Mouse (Mus musculus): Measurements from ENCODE around the gene Dnajc3.

The Dnajc3 gene

DNA sequence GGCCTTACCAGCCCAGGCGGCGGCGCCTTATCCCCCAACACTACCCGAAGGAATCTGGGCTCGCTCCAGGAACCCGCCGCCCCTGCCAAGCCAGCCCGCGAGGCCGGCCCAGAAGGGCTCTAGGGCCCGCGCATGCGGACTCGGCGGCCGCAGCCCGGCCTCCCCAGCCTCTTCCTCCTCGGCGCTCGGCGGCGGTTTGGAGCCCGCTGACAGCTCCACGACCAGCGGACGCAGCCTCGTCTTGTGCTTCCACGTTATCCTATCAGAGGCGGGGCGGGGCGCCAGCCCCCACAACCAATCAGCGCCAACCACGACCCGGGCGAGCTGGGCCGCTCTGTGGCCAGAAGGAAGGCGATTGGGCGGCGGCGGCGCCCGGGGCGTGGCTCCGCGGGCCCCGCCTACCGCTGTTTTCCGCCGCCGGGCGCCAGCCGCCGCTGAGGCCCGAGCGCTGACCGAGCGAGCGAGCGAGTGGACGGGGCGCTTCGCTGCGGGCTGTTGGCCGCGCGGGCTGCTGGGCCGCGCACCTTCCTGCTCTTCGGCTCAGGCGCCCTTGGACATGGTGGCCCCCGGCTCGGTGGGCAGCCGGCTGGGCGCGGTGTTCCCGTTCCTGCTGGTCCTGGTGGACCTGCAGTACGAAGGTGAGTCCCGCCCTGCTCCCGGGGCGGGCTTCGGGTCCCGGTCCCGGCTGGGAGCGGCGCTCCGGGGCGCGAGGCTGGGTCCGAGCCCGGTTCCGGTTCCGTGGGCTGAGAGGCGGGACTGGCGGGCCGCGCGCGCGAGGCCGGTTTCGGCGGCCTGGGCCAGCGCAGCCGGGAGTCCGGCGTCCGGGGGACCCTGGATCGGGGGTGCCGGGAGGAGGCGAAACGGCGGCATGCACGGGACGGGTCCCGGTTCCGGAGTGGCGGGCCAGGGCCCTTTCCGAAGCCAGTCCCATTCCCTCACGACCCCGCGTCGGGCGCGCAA is at the start of gene Dnajc3:
Gene Dnajc3, plus strand, starts transcription at position 444 of the 960 bp plus-strand sequence.
- DNase-seq: peak; percentile 99

DNA sequence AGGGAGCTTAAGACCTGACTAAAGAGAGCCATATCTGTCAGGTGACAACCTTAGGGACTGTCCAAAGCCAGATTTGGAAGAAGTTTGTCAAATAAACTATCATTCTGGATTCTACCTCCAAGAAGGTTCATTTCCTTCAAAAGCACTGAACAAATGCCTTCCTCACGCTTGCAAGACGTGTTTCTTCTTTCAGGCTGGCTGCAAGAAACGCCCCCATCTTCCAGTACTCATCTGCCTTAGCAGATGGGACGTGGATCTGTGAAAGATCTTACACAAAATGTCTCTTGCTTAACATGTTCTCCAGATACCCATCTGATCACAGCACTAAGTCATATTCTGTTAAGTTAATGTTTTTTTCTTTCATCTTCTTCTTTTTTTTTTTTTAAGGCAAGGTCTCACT is 47.7 kb upstream of the Dnajc3 start:
- DNase-seq: no peak

DNA sequence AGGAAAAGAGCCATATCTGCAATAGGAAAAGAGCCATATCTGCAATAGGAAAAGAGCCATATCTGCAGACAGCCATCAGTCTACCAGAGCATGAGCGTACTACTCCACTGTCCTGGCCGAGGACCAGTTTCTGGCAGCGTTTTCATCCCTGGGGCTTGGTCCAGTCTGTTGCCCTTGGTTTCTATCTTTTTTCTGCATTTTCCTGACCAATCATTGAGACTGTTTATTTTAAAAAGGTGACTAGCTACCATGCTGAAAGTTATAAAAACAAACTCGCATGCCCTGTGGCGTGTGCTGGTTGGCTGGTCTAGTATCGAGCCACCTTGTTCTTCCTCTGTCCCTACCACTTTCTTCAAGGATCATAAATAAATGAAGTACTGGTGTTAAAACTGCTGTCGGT is 42.5 kb upstream of the Dnajc3 start:
- no peak for DNase-seq

DNA sequence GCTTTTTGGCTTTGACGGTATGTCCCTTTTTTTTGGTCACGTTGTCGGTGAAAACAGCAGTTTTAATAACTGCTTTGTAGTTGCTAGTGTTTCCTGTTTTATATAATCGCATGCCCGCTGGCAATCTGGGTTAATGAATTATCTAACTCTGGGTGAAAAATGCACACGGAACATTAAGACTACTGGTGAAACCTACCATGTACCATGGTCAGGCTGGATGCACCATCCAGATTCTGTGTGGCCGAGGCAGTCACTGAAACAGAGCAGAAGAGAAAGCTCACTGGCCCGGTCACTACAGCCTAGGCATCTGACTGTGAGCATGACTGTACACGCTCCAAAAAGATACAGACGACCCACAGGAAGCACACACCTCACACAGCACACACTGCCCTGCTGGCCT is 42.1 kb upstream of the Dnajc3 start:
- DNase-seq: no peak

DNA sequence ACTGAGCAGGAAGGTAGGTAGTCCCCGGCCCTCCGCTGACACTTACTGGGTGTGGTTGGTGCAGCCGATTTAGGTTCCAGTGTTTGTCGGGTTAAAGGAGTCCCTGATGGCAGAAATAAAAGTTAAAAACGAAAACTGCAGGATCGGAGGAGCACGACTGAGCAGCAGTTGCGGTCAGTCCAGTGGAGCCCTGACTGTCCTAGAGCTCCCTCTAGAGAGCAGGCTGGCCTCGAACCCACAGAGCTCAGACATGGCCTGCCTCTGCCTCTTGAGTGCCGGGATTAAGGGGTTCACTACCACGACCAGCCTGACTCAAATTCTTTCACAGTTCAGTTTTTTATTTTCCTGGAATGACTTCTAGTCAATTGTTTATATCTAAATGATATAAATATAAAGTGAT is 37.8 kb upstream of the Dnajc3 start:
- DNase-seq: peak; percentile 32

DNA sequence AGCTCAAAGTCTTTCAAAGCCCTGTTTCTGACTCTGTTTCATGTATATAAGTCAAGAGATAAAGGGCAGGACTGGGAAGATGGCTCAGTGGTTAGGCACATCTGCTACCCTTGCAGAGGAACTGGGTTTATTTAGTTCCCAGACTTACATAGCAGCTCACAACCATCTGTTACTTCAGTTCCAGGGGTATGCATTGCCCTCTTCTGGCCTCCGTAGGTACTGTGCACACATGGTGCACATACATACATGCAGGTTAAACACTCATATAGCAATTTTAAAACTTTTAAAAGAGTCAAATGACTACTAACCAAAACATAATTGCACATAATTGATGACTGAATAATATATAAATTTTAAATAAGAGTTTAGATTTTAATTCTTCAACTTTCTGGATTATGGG is 36.9 kb upstream of the Dnajc3 start:
- no peak for DNase-seq

DNA sequence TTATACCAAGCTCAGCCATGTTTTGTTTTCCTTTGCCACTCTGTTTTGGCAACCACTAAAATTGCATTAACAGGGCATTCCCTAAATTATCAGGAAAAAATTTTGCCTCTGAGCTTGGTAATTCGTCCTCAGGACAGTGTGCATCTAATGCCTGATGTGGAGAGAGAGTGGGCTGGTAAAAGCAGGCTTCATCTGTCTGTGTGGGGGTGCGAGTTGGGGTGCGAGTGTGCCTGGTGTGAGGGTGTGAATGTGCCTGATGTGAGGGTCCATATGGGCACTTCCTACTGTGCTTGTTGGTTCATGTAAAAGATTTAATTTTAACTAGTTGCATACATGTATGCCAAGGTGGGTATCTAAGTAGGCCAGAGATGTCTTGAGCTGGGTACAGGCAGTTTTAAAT is 34.4 kb upstream of the Dnajc3 start:
- no peak for DNase-seq

DNA sequence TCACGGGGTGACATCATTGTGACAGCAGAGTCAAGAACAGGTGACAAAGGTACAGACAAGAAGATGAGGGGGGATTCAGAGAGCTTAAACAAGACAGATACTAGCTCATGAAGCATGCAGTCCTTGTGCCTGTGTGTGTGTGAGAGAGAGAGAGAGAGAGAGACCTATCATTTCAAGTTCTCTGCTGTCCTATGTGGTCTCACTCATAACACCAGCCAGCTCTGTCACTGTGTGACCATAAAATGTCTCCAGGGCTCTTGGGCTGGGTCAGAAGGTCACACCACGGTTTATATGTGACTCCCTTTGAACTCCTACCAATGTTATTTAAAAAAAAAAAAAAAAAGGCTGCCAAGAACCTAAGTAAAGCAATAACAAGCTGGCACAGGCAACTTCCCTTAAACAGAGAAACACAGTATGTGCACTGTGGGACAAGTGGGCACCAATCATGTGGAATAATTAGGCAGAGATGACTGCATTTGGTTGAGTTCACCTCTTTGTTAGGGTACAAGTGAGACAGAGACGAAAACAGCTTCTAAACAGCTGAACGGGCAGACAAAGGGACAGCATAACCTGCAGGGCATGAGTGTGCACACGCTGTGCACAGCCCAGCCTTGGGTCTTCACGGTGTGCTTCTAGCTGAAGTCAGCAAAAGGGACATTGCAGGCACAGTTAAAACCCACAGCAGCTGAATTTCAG is 33.8 kb upstream of the Dnajc3 start:
- no peak for DNase-seq

DNA sequence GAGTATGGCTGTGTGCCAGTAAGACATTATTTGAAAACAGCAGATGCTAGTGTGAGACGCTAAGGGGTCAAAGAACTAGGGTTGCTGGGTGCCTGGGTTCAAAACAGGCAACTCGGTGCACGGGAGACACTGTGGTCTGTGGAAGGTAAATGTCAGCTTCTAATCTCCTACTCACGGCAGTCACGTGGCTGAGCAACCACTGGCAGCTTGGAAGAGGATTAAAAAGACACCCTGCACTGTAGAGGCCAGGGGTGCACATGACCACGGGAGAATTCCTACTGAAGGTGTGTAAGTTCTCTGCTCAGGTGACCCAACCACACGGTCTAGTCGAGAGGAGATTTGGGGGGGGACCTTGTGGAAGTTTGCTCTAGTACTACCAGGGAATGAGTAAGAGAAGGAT is 30.2 kb upstream of the Dnajc3 start:
- no peak for DNase-seq

DNA sequence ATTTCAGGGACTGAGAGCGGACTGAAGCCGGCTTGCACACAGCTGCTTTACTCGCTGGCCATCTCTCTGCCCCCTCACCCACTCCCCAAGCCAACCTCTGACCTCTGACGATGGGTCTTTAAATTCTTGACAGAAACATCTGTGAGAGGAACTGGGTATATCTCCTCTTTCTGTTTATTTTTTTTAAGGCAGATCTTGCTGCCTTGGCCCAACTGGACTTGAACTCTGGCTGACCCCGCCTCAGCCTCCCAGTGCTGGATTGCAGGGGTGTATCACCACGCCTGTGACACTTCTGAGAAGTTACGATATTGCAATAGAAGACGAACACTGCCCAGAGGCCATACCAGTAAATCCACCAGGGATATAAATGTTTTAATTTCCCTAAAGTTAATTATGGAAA is 27.9 kb upstream of the Dnajc3 start:
- no peak for DNase-seq

DNA sequence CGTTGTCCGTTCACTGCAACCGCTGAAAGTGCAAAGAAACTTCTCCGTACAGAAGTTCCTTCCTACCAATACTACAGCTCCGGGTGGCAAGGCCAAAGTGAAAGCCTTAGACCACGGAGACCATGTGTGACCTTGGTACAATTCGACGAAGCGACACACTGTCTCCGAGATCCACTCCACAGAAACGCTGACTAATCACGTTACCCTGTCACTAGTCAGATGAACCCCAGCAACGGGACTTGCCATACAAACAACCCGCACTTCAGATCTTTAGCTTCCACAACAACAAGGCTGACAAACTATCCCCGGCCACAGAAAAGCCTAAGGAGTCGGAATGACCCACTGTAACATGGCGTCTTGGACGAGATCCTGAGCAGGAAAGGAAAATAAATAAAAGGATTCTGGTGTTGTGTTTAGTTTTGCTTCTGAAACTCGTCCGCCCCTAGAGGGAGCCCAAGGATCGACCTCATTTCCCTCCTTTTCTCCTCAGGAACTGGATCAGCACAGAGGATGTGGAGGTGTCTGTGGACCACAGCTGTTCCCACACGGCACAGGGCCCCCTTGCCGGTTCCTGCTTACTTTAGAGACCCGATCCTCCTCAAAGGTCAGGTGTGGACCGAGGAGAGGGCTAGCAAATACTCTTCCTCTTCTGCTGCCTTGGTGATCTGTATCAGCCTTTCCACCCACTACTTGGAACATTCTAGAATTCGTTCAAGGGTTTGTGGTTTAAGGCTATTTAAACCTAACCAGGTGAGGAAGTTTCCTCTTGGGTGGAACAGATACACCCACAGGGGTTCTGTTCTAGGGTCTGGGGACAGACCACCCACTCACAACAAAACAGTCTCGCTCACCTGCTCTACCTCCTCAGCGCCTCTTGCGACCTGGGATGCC is 27.2 kb upstream of the Dnajc3 start:
- DNase-seq: peak; percentile 73

DNA sequence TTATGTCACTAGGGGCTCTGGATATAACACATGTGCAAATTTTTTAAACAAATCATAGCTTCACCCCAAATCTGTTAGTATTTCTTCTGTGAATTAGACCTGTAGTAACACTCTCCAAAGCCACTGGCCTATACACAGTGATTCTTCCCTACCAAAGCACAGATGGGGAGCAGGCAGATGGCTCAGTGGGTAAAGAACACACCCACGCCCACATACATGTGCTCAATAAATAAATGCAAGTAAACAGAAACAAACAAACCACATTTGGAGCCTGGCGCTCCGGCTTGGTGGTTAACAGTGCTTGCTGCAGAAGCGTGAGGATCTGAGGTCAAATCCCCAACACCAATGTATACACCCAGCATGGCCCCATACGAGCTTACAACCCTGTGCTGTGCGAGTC is 26.3 kb upstream of the Dnajc3 start:
- no peak for DNase-seq

DNA sequence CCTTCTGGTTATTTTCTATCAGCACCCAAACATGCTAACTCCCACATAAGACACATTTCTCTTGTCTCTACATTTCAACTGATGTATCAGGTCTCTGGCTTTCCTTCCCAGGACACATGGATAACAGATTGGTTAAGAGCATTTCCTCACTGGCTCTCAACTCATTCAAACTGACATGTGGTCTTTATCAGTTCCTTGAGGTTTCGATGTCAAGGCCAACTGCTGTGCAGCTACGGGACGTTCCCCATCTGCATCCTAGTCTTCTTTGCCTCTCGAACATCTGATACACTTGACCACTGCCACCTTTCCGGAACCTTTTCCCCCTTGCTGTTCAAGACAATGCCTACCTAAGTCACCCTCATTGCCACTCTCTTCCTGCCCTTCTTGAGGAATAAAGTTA is 24.1 kb upstream of the Dnajc3 start:
- no peak for DNase-seq

DNA sequence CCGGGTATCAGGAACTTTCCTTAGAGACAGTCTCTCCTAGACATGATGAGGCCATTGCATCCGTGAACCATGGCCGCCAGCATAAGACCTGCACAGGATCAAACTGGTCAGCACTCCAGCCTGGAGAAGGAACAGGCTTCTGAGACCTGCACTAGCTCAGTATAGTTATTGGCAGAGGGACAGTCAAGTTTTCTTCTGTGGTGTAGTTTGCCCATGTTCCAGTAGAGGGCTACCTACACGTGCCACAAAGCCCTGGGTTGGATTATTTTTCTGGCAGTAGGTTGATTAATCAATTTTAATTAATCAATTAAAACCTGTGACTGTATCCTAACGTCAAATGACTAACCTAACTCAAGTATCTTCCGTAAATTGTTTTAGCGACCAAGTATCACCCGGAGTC is 18.8 kb upstream of the Dnajc3 start:
- DNase-seq: peak; percentile 55

DNA sequence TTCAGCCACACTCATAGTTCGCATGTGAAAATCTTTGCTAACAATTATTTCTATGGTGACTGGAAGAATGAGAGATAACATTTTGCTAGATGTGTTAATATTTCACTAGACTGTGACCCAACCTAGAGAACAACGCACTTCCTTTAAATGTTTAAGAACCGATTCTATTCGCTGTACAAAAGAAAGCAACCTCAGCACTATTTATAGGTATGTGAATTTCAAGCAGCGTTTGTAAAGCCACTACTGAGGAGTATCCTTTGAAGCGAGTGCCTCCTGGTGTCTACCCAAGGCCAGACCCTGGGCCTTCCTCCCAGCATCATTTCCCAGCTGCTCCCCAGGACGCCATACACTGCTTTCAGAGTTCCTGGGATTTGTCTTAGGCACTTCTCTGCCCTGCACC is 17.1 kb upstream of the Dnajc3 start:
- DNase-seq: no peak

DNA sequence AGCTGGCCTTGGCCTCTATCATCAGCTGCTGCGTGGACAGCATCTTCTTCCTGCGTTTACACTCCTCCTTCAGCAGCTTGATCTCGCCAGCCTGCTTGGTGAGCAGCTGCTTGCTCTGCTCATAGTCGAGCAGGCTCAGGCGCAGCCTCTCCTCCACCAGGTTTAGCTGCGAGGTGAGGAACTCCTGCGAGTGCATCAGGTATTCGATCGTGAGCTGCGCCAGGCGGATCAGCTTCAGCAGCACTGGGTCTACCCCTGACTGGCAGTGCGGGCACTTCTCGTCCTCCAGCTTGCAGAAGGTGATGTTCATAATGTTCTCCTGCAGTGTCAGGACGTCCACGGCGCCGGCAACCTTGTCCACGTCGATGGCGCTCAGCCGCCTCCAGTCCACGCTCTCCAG is 15.5 kb upstream of the Dnajc3 start:
- DNase-seq: no peak

DNA sequence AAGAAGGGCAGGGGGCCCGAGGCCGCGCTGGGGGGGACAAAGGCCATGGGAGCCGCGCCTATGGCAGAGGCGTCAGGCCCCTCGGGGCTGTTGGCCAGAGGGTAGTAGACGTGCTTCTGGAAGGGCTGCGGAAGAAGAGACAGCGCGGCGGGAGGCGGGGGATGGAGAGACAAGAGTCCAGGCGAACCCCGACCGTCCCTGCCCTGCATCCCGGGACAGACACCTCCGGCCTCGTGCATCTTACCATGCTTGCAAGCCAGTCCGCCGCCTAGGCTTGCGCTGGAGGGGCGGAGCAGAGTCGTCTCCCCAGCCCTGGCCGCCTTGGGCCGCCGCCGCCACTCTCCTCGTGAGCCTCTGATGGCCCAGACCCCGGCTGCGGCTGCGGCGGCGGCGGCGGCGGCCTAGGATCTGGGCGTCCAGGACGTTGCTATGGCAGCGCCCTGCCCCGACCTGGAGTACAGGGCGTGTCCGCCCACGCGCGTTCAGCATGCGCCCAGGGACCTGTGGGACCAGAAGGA is 15.1 kb upstream of the Dnajc3 start:
- DNase-seq: peak; percentile 53

DNA sequence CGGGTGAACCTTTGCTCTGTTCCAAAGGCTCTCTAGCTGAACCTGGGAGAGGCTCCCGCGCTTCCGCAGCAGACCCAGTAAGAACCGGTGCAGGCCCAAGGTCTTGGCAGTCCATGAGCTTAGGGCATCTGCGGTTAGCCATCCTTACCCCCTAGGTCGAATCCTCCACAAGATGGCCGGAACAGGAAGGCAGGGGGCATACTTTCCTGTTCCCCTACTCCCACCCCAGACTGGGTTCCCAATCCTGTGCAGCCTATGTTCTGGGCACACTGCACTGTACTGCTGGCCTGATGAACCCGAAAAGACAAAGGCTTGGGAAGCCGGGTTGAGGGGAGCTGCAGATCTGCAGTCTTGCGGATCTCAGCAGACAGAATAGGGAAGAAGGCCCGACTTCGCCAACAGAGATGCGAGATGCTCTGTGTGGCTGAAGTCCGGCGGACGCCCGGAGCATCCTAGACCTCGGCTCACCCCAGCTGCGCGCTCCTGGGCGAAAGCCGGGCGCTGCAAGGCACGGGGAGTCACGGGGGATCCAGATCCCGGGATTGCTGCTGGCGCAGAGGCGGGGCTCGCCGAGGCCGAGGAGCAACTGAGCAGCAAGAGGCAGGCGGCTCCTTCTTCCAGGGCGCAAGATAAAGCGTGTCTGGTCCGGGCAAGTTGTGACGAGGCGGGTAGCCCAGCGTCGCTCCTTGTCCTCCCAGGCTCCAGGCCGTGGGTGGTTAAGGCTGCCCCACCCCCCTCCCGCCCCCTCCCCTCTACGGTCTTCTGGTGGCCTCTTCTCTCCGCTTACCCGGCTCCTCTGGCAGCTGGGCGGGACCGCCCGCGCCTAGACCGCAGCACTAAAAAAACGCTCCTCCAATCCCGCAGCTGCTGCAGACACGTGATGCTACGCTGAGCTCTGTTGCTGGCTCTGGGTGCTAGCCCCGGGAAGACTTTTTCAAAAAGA is 12.8 kb upstream of the Dnajc3 start, which contains the start of gene Dzip1:
Gene Dzip1, minus strand, starts transcription at position 788 of the 943 bp plus-strand sequence.
- peak; percentile 79 for DNase-seq

DNA sequence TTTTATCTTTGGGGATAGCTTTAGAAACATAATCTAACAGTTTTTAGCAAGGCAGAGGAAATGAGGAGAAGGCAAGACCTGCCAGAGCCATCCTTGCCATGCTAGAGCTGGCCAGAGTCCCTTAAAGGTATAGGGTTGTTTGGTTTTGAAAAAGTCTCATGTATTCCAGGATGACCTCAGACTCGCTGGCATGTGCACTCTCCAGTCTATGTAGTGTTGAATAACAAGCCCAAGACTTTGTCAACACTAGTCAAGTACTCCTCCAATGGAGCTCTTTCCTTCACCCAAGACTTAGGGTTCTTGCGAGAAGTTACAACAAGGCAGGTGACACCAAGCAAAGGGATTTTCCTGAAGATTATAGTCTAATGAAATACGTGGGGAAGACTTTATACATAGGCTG is 9.2 kb upstream of the Dnajc3 start:
- DNase-seq: no peak

DNA sequence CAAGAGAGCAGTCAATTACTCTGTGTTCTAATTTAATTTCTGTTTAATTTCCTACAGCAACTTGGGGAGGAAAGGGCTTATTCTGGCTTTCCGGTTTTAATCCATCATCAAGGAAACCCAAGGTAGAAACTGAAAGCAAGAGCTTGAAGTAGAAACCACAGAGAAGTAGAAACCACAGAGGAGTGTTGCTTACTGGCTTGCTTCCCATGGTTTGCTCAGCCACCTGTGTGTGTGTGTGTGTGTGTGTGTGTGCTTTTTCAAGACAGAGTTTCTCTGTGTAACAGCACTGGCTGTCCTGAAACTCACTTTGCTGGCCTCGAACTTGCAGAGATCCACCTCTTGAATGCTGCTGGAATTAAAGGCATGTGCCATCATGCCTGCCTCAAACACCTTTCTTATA is 8.0 kb upstream of the Dnajc3 start:
- peak; percentile 79 for DNase-seq

DNA sequence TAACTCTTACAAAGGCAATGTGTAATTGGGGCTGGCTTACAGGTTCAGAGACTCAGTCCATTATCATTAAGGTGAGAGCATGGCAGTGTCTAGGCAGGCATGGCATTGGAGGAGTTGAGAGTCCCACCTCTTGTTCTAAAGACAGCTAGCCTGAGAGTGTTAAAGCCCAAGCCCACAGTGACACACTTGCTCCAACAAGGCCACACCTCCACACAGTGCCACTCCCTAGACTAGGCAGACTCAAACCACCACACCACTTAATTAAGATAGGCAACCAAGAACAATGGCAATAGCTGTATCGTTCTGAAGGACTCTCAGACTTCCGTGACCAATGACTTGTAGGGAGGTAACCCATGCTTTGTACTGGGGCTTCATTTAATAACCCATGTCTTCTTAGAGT is 7.0 kb upstream of the Dnajc3 start:
- no peak for DNase-seq

DNA sequence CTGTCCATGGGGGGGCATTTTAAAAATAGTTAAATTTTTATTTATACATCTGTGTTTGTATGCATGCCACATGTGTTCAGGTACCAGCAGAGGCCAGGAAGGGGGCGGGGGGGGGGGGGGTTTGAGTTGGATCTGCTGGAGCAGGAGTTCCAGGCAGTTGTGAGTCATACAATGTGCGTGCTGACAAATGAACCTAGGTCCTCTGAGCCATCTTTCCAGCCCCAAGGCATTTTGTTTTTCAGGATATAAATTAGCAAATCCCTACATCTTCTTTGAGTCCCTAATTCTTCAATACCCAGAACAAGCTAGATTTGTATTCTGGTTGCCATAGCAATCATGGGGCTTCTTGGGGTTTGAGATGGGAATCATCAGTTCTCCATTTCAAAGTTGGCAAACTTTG is 6.6 kb upstream of the Dnajc3 start:
- DNase-seq: no peak
